Mouse (Mus musculus) forebrain, embryonic 14.5 days (tissue): ENCODE measurements around the gene Wars2. TPM values are rescaled to one million over a fixed set of nuclear protein-coding genes. Genes with fewer than 3 reads are reported as not detected.

Source experiments
- ATAC-seq: fragments of 200-750 bp; cut with Nextera tagmentation; 2 replicates; pipeline ENCODE4 v1.8.0; 2017; ENCODE audit warnings: mild to moderate bottlenecking, moderate library complexity
- DNase-seq: peaks from one replicate; pipeline ENCODE4 v3.0.0-alpha.2; 2015; ENCODE audit warnings: low spot score
- H3K27ac ChIP-seq: fragments of 300-500 bp; sonication (generic); 2 replicates; pipeline ENCODE4 v1.5.1; 2014; ENCODE audit warnings: low read depth, mild to moderate bottlenecking, control low read depth, low read length, moderate library complexity
- H3K27me3 ChIP-seq: fragments of 300-500 bp; sonication (generic); replicated peaks from 2 replicates; pipeline ENCODE4 v1.6.1; 2014; ENCODE audit warnings: low read length, control low read depth, mixed read lengths; ENCODE audit not compliant: control insufficient read depth, insufficient read depth
- H3K36me3 ChIP-seq: fragments of 300-500 bp; sonication (generic); 2 replicates; pipeline ENCODE4 v1.6.1; 2014; ENCODE audit warnings: low read length, control low read depth; ENCODE audit not compliant: control insufficient read depth, insufficient read depth
- H3K4me1 ChIP-seq: fragments of 300-500 bp; sonication (generic); 2 replicates; pipeline ENCODE4 v1.6.1; 2014; ENCODE audit warnings: antibody characterized with exemption, low read length, control low read depth; ENCODE audit not compliant: control insufficient read depth, insufficient read depth
- H3K4me2 ChIP-seq: fragments of 300-500 bp; sonication (generic); 2 replicates; pipeline ENCODE4 v1.6.1; 2014; ENCODE audit warnings: mild to moderate bottlenecking, control low read depth, low read length
- H3K4me3 ChIP-seq: fragments of 300-500 bp; sonication (generic); 2 replicates; pipeline ENCODE4 v1.5.1; 2014; ENCODE audit warnings: low read depth, low read length, control low read depth
- H3K9ac ChIP-seq: fragments of 300-500 bp; sonication (generic); 2 replicates; pipeline ENCODE4 v1.6.1; 2014; ENCODE audit warnings: mild to moderate bottlenecking, low read length, control low read depth, moderate library complexity
- H3K9me3 ChIP-seq: fragments of 300-500 bp; sonication (generic); replicated peaks from 2 replicates; pipeline ENCODE4 v1.6.1; 2016; ENCODE audit warnings: low read length, control low read depth, mixed read lengths; ENCODE audit not compliant: control insufficient read depth
- WGBS: fragments of 180-500 bp; shearing (Covaris S2); extraction: QIAGEN DNeasy Blood & Tissue Kit; methylation state at CpG from one replicate; pipeline ENCODE4 v1.1.7; 2014; 5-methylcytosine and 5-hydroxymethylcytosine counted together
- polyA plus RNA-seq: library from polyadenylated mRNA; unstranded; fragments of >200 nt; fragmentation: Nextera tagmentation; extraction: Ambion mirVana; gene quantifications from 2 replicates; pipeline ENCODE4 v1.2.1, GENCODE M21; 2014

Gene Wars2
- polyA plus RNA-seq, 1 experiment from 2014 or later = 4.9 TPM

- Histone ChIP-seq H3K36me3 (no peaks in the 10 kb centered on the region), H3K4me1 (no peaks in the 10 kb centered on the region), H3K9me3 (no peaks in the 10 kb centered on the region), H3K4me2 (no peak overlapping the region), H3K4me3 (no peak overlapping the region), H3K27me3 (no peaks in the 10 kb centered on the region), H3K27ac (no peak overlapping the region), H3K9ac (no peak overlapping the region)
- 94% methylated on average over 5 of the region's 5 CpGs for WGBS
- ATAC-seq (no peak), DNase-seq (no peak)
Observed at GRCm38 (mm10) chr3:99173178-99173577, 32.3 kb downstream of the Wars2 start.

GRCm38 (mm10) chr3:99174658-99175304 is 33.9 kb downstream of the Wars2 start:
- Histone ChIP-seq H3K4me1 (no peaks in the 10 kb centered on the region), H3K9me3 (no peaks in the 10 kb centered on the region), H3K9ac (no peak overlapping the region), H3K4me2 (no peak overlapping the region), H3K27ac (no peak overlapping the region), H3K4me3 (no peak overlapping the region), H3K36me3 (no peaks in the 10 kb centered on the region), H3K27me3 (no peaks in the 10 kb centered on the region)
- ATAC-seq = no peak
- no peak for DNase-seq
- WGBS = 78% methylated on average over 9 of the region's 9 CpGs

- H3K36me3 ChIP-seq = no peaks in the 10 kb centered on the region
- 85% methylated on average over 17 of the region's 17 CpGs for WGBS
- H3K27me3 ChIP-seq = no peaks in the 10 kb centered on the region
- ATAC-seq = no peak
- no peak overlapping the region for H3K4me2 ChIP-seq
- no peaks in the 10 kb centered on the region for H3K4me1 ChIP-seq
- no peaks in the 10 kb centered on the region for H3K9me3 ChIP-seq
- no peak overlapping the region for H3K4me3 ChIP-seq
- no peak for DNase-seq
- H3K9ac ChIP-seq = no peak overlapping the region
- H3K27ac ChIP-seq = no peak overlapping the region
Observed at GRCm38 (mm10) chr3:99183355-99184016, 42.6 kb downstream of the Wars2 start.

- no peak for ATAC-seq
- H3K36me3 ChIP-seq = no peaks in the 10 kb centered on the region
- no peaks in the 10 kb centered on the region for H3K9me3 ChIP-seq
- no peaks in the 10 kb centered on the region for H3K4me1 ChIP-seq
- no peak overlapping the region for H3K4me2 ChIP-seq
- no peak for DNase-seq
- 67% methylated on average over 1 of the region's 1 CpGs for WGBS
- no peak overlapping the region for H3K27ac ChIP-seq
- no peaks in the 10 kb centered on the region for H3K27me3 ChIP-seq
- no peak overlapping the region for H3K4me3 ChIP-seq
- H3K9ac ChIP-seq = no peak overlapping the region
Observed at GRCm38 (mm10) chr3:99184373-99184772, 43.5 kb downstream of the Wars2 start.

GRCm38 (mm10) chr3:99188097-99188496 is 47.2 kb downstream of the Wars2 start:
- Histone ChIP-seq H3K4me2 (no peak overlapping the region), H3K4me3 (no peak overlapping the region), H3K36me3 (no peaks in the 10 kb centered on the region), H3K27me3 (no peaks in the 10 kb centered on the region), H3K9me3 (no peaks in the 10 kb centered on the region), H3K4me1 (no peaks in the 10 kb centered on the region), H3K27ac (no peak overlapping the region), H3K9ac (no peak overlapping the region)
- ATAC-seq = no peak
- no peak for DNase-seq
- 94% methylated on average over 1 of the region's 1 CpGs for WGBS

- no peak overlapping the region for H3K4me3 ChIP-seq
- H3K36me3 ChIP-seq = no peaks in the 10 kb centered on the region
- no peak overlapping the region for H3K27ac ChIP-seq
- H3K9me3 ChIP-seq = no peaks in the 10 kb centered on the region
- DNase-seq (no peak), ATAC-seq (no peak)
- WGBS = 66% methylated on average over 4 of the region's 4 CpGs
- no peaks in the 10 kb centered on the region for H3K27me3 ChIP-seq
- no peak overlapping the region for H3K4me2 ChIP-seq
- H3K4me1 ChIP-seq = no peaks in the 10 kb centered on the region
- no peak overlapping the region for H3K9ac ChIP-seq
Observed at GRCm38 (mm10) chr3:99193576-99193975, 52.7 kb downstream of the Wars2 start.

- no peak for ATAC-seq
- Histone ChIP-seq H3K4me3 (no peak overlapping the region), H3K36me3 (0 out of 2 replicates have a peak, but pooled peaks cover 3% of the 10 kb centered on the region), H3K9me3 (no peaks in the 10 kb centered on the region), H3K9ac (no peak overlapping the region), H3K4me2 (no peak overlapping the region), H3K4me1 (no peaks in the 10 kb centered on the region), H3K27me3 (no peaks in the 10 kb centered on the region), H3K27ac (no peak overlapping the region)
- no peak for DNase-seq
Observed at GRCm38 (mm10) chr3:99203331-99203730, 62.5 kb downstream of the Wars2 start.

GRCm38 (mm10) chr3:99208416-99208815 is 67.5 kb downstream of the Wars2 start:
- H3K4me2 ChIP-seq = no peak overlapping the region
- no peak for ATAC-seq
- WGBS = 85% methylated on average over 1 of the region's 1 CpGs
- H3K4me3 ChIP-seq = no peak overlapping the region
- no peaks in the 10 kb centered on the region for H3K27me3 ChIP-seq
- no peak overlapping the region for H3K27ac ChIP-seq
- H3K36me3 ChIP-seq = no peaks in the 10 kb centered on the region
- H3K4me1 ChIP-seq = 0 out of 2 replicates have a peak, but pooled peaks cover 3% of the 10 kb centered on the region
- DNase-seq = no peak
- H3K9ac ChIP-seq = no peak overlapping the region
- no peaks in the 10 kb centered on the region for H3K9me3 ChIP-seq

GRCm38 (mm10) chr3:99211105-99211698 is 70.3 kb downstream of the Wars2 start:
- Histone ChIP-seq H3K27ac (no peak overlapping the region), H3K4me2 (no peak overlapping the region), H3K36me3 (no peaks in the 10 kb centered on the region; the same call in 1 of the 2 replicates), H3K4me3 (no peak overlapping the region), H3K9me3 (no peaks in the 10 kb centered on the region), H3K27me3 (no peaks in the 10 kb centered on the region), H3K9ac (no peak overlapping the region), H3K4me1 (0 out of 2 replicates have a peak, but pooled peaks cover 3% of the 10 kb centered on the region)
- DNase-seq (peak; percentile 21), ATAC-seq (no peak; the same call in 1 of the 2 replicates)
- 28% methylated on average over 14 of the region's 14 CpGs for WGBS
